Mouse (Mus musculus): ENCODE measurements around the gene Spint2. TPM values are rescaled to one million over a fixed set of nuclear protein-coding genes. Genes with fewer than 3 reads are reported as not detected.
A peak's percentile ranks its signal among the peaks of the same experiment; 100 is the strongest.
"Not testable (repeated sequence)": the region's sequence is repeated elsewhere in the genome, so short reads cannot be mapped to it uniquely, and the experiment has no call there.

Spint2 gene
- polyA plus RNA-seq, 1 experiment from 2014 or later = 23.8 TPM

GRCm38 (mm10) chr7:29230560-29230959, 51.2 kb downstream of the Spint2 start:
- Histone ChIP-seq H3K36me3 (no peaks in the 10 kb centered on the region), H3K4me2 (replicated peaks) (no peak overlapping the region), H3K27ac (replicated peaks) (no peak overlapping the region), H3K9me3 (no peaks in the 10 kb centered on the region), H3K4me1 (peaks cover 7% of the 10 kb centered on the region), H3K9ac (replicated peaks) (no peak overlapping the region), H3K4me3 (no peak overlapping the region), H3K27me3 (peaks cover 58% of the 10 kb centered on the region)
- WGBS = 18% methylated on average over 3 of the region's 3 CpGs
- no peak for ATAC-seq (ENCODE audit: low FRiP score, low read depth)

- no peak for ATAC-seq (ENCODE audit: low FRiP score, low read depth)
- Histone ChIP-seq H3K9me3 (no peaks in the 10 kb centered on the region), H3K9ac (replicated peaks) (no peak overlapping the region), H3K4me1 (peaks cover 16% of the 10 kb centered on the region), H3K4me2 (replicated peaks) (no peak overlapping the region), H3K27me3 (peaks cover 46% of the 10 kb centered on the region), H3K4me3 (no peak overlapping the region), H3K27ac (replicated peaks) (no peak overlapping the region), H3K36me3 (no peaks in the 10 kb centered on the region)
- 65% methylated on average over 4 of the region's 4 CpGs for WGBS
Measured at GRCm38 (mm10) chr7:29228202-29228601, 53.5 kb downstream of the Spint2 start.

GRCm38 (mm10) chr7:29225520-29225919, 56.2 kb downstream of the Spint2 start:
- ATAC-seq (ENCODE audit: low FRiP score, low read depth) = no peak
- Histone ChIP-seq H3K4me2 (replicated peaks) (peak overlapping the region; percentile 28; the same call in 1 of the 2 replicates), H3K36me3 (no peaks in the 10 kb centered on the region), H3K27me3 (peaks cover 22% of the 10 kb centered on the region), H3K4me1 (peaks cover 10% of the 10 kb centered on the region), H3K9ac (replicated peaks) (no peak overlapping the region), H3K4me3 (no peak overlapping the region), H3K27ac (replicated peaks) (no peak overlapping the region), H3K9me3 (peaks cover 2% of the 10 kb centered on the region; the same call in 1 of the 2 replicates)
- WGBS = 72% methylated on average over 13 of the region's 13 CpGs

- peak overlapping the region; percentile 28 for H3K4me2 ChIP-seq (replicated peaks)
- H3K9ac ChIP-seq (replicated peaks) = no peak overlapping the region
- no peak overlapping the region for H3K27ac ChIP-seq (replicated peaks)
- ATAC-seq (ENCODE audit: low FRiP score, low read depth) = no peak
- H3K36me3 ChIP-seq = no peaks in the 10 kb centered on the region
- WGBS = 8% methylated on average over 16 of the region's 16 CpGs
- peaks cover 10% of the 10 kb centered on the region for H3K4me1 ChIP-seq
- no peak overlapping the region for H3K4me3 ChIP-seq
- H3K27me3 ChIP-seq = peaks cover 16% of the 10 kb centered on the region
- peaks cover 8% of the 10 kb centered on the region for H3K9me3 ChIP-seq
Measured at GRCm38 (mm10) chr7:29224756-29225394, 56.8 kb downstream of the Spint2 start.

- H3K36me3 ChIP-seq = no peaks in the 10 kb centered on the region
- 45% methylated on average over 15 of the region's 15 CpGs for WGBS
- no peak overlapping the region for H3K9ac ChIP-seq (replicated peaks)
Measured at GRCm38 (mm10) chr7:29214846-29215245, 66.9 kb downstream of the Spint2 start.

GRCm38 (mm10) chr7:29214236-29214635, 67.5 kb downstream of the Spint2 start:
- WGBS = 68% methylated on average over 2 of the region's 2 CpGs
- H3K4me1 ChIP-seq = peaks cover 7% of the 10 kb centered on the region; the same call in 1 of the 2 replicates
- H3K36me3 ChIP-seq = no peaks in the 10 kb centered on the region
- no peak overlapping the region for H3K4me3 ChIP-seq
- H3K27me3 ChIP-seq = peaks cover 21% of the 10 kb centered on the region
- H3K9ac ChIP-seq (replicated peaks) = no peak overlapping the region
- H3K9me3 ChIP-seq = peaks cover 4% of the 10 kb centered on the region; the same call in 1 of the 2 replicates
- H3K27ac ChIP-seq (replicated peaks) = no peak overlapping the region
- no peak overlapping the region for H3K4me2 ChIP-seq (replicated peaks)
- no peak; the same call in 1 of the 2 replicates for ATAC-seq (ENCODE audit: low FRiP score, low read depth)

More at GRCm38 (mm10) chr7:29214846-29215245, 66.9 kb downstream of the Spint2 start:
- no peak for ATAC-seq (ENCODE audit: low FRiP score, low read depth)
- Histone ChIP-seq H3K4me2 (replicated peaks) (no peak overlapping the region), H3K27ac (replicated peaks) (no peak overlapping the region), H3K9me3 (peaks cover 10% of the 10 kb centered on the region), H3K4me1 (peaks cover 7% of the 10 kb centered on the region; the same call in 1 of the 2 replicates), H3K27me3 (peaks cover 21% of the 10 kb centered on the region), H3K4me3 (no peak overlapping the region)

GRCm38 (mm10) chr7:29213675-29214082, 68.0 kb downstream of the Spint2 start, which contains the start of gene Catsperg1:
Gene Catsperg1 (minus strand): TSS chr7:29214035.
- Histone ChIP-seq H3K4me3 (peak within 1 kb of the TSS; percentile 29), H3K36me3 (no peaks in the 10 kb centered on the region), H3K27me3 (peaks cover 21% of the 10 kb centered on the region), H3K4me1 (peaks cover 7% of the 10 kb centered on the region; the same call in 1 of the 2 replicates), H3K9ac (replicated peaks) (no peak within 1 kb of the TSS), H3K4me2 (replicated peaks) (peak within 1 kb of the TSS; percentile 48), H3K27ac (replicated peaks) (no peak within 1 kb of the TSS), H3K9me3 (0 out of 2 replicates have a peak, but pooled peaks cover 4% of the 10 kb centered on the region)
- ATAC-seq (ENCODE audit: low FRiP score, low read depth) = peak; percentile 81
- 1% methylated on average over 20 of the region's 20 CpGs for WGBS

- not testable (repeated sequence) for H3K9ac ChIP-seq (replicated peaks); H3K27ac ChIP-seq (replicated peaks); H3K9me3 ChIP-seq; H3K4me1 ChIP-seq; H3K36me3 ChIP-seq; ATAC-seq (ENCODE audit: low FRiP score, low read depth)
- WGBS = 14% methylated on average over 40 of the region's 40 CpGs
- peaks cover 21% of the 10 kb centered on the region for H3K27me3 ChIP-seq
- H3K4me3 ChIP-seq = peak overlapping the region; percentile 29
- H3K4me2 ChIP-seq (replicated peaks) = peak overlapping the region; percentile 48
Measured at GRCm38 (mm10) chr7:29212775-29213560, 68.7 kb downstream of the Spint2 start.

GRCm38 (mm10) chr7:29212199-29212765, 69.4 kb downstream of the Spint2 start:
- H3K4me2 ChIP-seq (replicated peaks) = peak overlapping the region; percentile 38
- peaks cover 21% of the 10 kb centered on the region for H3K27me3 ChIP-seq

GRCm38 (mm10) chr7:29211415-29212198, 70.1 kb downstream of the Spint2 start:
- H3K27me3 ChIP-seq = peaks cover 21% of the 10 kb centered on the region
- ATAC-seq (ENCODE audit: low FRiP score, low read depth) = no peak
- no peaks in the 10 kb centered on the region for H3K9me3 ChIP-seq
- peak overlapping the region; percentile 38 for H3K4me2 ChIP-seq (replicated peaks)
- 4% methylated on average over 34 of the region's 34 CpGs for WGBS
- no peaks in the 10 kb centered on the region for H3K36me3 ChIP-seq
- no peak overlapping the region for H3K27ac ChIP-seq (replicated peaks)
- H3K4me3 ChIP-seq = peak overlapping the region; percentile 28
- H3K4me1 ChIP-seq = peaks cover 7% of the 10 kb centered on the region; the same call in 1 of the 2 replicates
- no peak overlapping the region for H3K9ac ChIP-seq (replicated peaks)

More at GRCm38 (mm10) chr7:29212199-29212765, 69.4 kb downstream of the Spint2 start:
- Histone ChIP-seq H3K27ac (replicated peaks) (no peak overlapping the region), H3K4me3 (no peak overlapping the region), H3K36me3 (no peaks in the 10 kb centered on the region), H3K4me1 (peaks cover 7% of the 10 kb centered on the region; the same call in 1 of the 2 replicates), H3K9ac (replicated peaks) (no peak overlapping the region), H3K9me3 (0 out of 2 replicates have a peak, but pooled peaks cover 4% of the 10 kb centered on the region)
- ATAC-seq (ENCODE audit: low FRiP score, low read depth) = no peak
- WGBS = 14% methylated on average over 26 of the region's 26 CpGs

- Histone ChIP-seq H3K4me3 (peak overlapping the region; percentile 28; the same call in 1 of the 2 replicates), H3K27me3 (peaks cover 21% of the 10 kb centered on the region), H3K4me2 (replicated peaks) (peak overlapping the region; percentile 38)
- not testable (repeated sequence) for H3K9me3 ChIP-seq; H3K36me3 ChIP-seq; ATAC-seq (ENCODE audit: low FRiP score, low read depth); H3K27ac ChIP-seq (replicated peaks); H3K4me1 ChIP-seq; H3K9ac ChIP-seq (replicated peaks)
- WGBS = 35% methylated on average over 13 of the region's 15 CpGs
Measured at GRCm38 (mm10) chr7:29211013-29211412, 70.7 kb downstream of the Spint2 start.
